Mouse (Mus musculus): Measurements from ENCODE around the gene Nrip1. TPM values are rescaled to one million over a fixed set of nuclear protein-coding genes. Genes with fewer than 3 reads are reported as not detected.
"Not testable (repeated sequence)": the region's sequence is repeated elsewhere in the genome, so short reads cannot be mapped to it uniquely, and the experiment has no call there.

Nrip1 gene
- polyA plus RNA-seq, 1 experiment from 2014 or later = 35.0 TPM

DNA sequence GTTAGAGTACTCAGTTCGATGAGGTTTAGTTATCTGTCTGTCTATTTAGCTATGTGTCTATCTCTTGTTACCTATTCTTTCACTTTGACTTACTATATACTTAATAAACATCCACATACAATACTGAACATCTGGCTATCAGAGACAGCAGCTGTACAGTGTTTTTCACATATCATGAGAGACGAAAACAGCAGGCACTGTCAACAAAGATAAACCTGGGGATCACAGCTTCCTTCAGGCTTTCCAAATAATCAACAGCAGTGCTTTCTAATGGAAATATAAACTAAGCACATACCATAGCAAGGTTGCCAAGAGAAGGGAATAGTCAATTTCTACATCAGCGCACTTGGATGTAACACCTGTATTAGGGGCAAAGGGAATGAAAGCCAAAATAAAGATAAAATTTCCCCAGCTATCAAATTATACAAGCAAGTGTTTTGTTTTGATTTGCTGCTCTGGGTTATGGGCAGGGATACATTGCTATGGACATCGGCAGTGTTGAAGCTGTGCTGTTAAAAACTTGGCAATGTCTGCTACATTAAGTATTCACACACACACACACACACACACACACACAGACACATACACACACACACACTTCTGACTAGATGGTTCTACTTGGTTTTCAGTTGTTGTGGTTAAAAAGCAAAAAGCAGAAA lies 35.2 kb upstream of the Nrip1 start:
- Histone ChIP-seq H3K4me3 (ENCODE audit: low read depth, low read length) (no peak overlapping the region), H3K4me2 (no peak overlapping the region), H3K27ac (ENCODE audit: low read depth, low read length) (no peak overlapping the region), H3K27me3 (replicated peaks; ENCODE audit: control insufficient read depth, insufficient read depth, low read length) (no peaks in the 10 kb centered on the region), H3K9me3 (ENCODE audit: control insufficient read depth, low read length) (no peaks in the 10 kb centered on the region), H3K4me1 (replicated peaks; ENCODE audit: control insufficient read depth, insufficient read depth, low read length) (no peaks in the 10 kb centered on the region), H3K9ac (ENCODE audit: low read depth, low read length) (no peak overlapping the region), H3K36me3 (ENCODE audit: control insufficient read depth, insufficient read depth, low read length) (no peaks in the 10 kb centered on the region)
- 72% methylated on average over 4 of the region's 4 CpGs for WGBS
- DNase-seq (ENCODE audit: low spot score) (no peak), ATAC-seq (replicated peaks; ENCODE audit: low FRiP score) (no peak)

DNA sequence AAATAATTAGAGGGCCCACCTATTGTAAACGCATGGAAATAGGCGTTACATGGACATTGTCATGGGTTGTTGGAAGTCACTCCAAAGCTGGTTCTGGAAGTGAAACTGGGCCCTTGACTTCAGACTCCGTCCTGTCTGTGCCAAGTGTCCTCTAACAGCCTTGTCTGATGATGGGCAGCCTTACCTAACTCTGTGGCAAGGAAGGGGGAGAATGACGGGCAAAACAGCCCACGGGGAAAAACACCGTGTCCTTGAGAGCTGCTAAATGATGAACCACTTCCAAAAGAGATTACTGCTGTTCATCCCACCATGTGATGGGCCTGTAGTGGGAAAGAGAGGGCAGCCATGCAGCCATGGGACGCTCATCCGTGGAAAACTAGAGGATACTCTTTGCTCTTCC lies 34.6 kb upstream of the Nrip1 start:
- Histone ChIP-seq H3K9ac (ENCODE audit: low read depth, low read length) (no peak overlapping the region), H3K27ac (ENCODE audit: low read depth, low read length) (no peak overlapping the region)

DNA sequence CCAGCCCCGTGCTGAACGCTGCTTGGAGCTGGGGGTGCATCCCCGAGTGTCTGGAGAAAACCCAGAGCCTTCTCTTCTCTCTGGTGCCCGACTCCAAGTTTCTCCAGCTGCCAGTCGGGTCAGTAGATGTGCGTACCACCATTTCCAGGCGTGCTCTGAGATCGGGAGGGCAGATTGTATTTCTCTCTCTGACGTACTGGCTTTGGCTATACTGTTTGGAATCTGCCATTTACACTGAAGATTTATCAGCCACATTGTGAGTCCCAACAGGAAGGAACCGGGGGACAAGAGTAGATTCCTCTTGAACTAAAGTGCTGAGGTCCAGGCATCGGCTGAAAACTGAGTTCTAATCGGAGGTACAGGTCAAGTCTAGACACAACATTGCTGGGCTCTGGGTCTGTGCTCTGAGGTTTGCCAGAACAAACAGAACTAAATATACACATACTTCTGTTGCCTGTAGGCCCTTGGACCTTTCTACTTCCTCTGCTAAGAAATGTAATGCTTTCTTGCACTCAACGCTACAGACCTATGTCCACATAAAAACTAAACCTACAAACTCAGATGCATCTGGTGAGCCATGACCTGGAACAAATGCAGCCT lies 33.8 kb upstream of the Nrip1 start:
- H3K9ac ChIP-seq (ENCODE audit: low read depth, low read length) = no peak overlapping the region
- DNase-seq (ENCODE audit: low spot score) (no peak), ATAC-seq (replicated peaks; ENCODE audit: low FRiP score) (no peak; the same call in 1 of the 2 replicates)
- H3K9me3 ChIP-seq (ENCODE audit: control insufficient read depth, low read length) = no peaks in the 10 kb centered on the region
- H3K36me3 ChIP-seq (ENCODE audit: control insufficient read depth, insufficient read depth, low read length) = no peaks in the 10 kb centered on the region
- H3K27ac ChIP-seq (ENCODE audit: low read depth, low read length) = no peak overlapping the region
- no peaks in the 10 kb centered on the region for H3K4me1 ChIP-seq (replicated peaks; ENCODE audit: control insufficient read depth, insufficient read depth, low read length)
- H3K27me3 ChIP-seq (replicated peaks; ENCODE audit: control insufficient read depth, insufficient read depth, low read length) = no peaks in the 10 kb centered on the region
- WGBS = 58% methylated on average over 13 of the region's 13 CpGs
- no peak overlapping the region for H3K4me3 ChIP-seq (ENCODE audit: low read depth, low read length)
- no peak overlapping the region; the same call in 1 of the 2 replicates for H3K4me2 ChIP-seq

More for the DNA sequence above, 34.6 kb upstream of the Nrip1 start:
- no peak for DNase-seq (ENCODE audit: low spot score)
- Histone ChIP-seq H3K36me3 (ENCODE audit: control insufficient read depth, insufficient read depth, low read length) (no peaks in the 10 kb centered on the region), H3K9me3 (ENCODE audit: control insufficient read depth, low read length) (no peaks in the 10 kb centered on the region), H3K4me3 (ENCODE audit: low read depth, low read length) (no peak overlapping the region), H3K4me2 (no peak overlapping the region), H3K27me3 (replicated peaks; ENCODE audit: control insufficient read depth, insufficient read depth, low read length) (no peaks in the 10 kb centered on the region), H3K4me1 (replicated peaks; ENCODE audit: control insufficient read depth, insufficient read depth, low read length) (no peaks in the 10 kb centered on the region)
- 84% methylated on average over 8 of the region's 8 CpGs for WGBS
- no peak for ATAC-seq (replicated peaks; ENCODE audit: low FRiP score)

DNA sequence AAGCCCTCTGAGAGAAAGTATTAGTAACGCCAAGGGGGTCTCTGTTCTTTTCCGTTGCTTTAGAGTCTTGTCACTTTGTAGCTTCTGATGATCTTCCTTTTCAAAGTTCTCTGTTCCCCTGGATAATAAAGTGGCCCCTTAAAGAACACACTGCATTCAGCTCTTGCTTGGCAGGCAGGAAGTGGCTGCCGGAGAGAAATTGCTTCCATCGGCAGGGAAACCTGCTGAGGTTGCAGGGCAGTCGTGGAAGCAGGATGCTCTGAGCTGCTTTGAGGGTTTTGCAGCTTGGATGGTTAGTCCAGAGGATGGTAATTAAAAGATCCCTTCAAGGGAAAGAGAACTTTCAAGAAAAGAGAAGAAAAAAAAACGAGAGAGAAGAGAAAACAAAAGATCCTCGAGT lies 33.3 kb upstream of the Nrip1 start:
- no peak overlapping the region for H3K9ac ChIP-seq (ENCODE audit: low read depth, low read length)
- H3K4me2 ChIP-seq = no peak overlapping the region; the same call in 1 of the 2 replicates
- H3K27me3 ChIP-seq (replicated peaks; ENCODE audit: control insufficient read depth, insufficient read depth, low read length) = no peaks in the 10 kb centered on the region
- no peaks in the 10 kb centered on the region for H3K4me1 ChIP-seq (replicated peaks; ENCODE audit: control insufficient read depth, insufficient read depth, low read length)
- H3K36me3 ChIP-seq (ENCODE audit: control insufficient read depth, insufficient read depth, low read length) = no peaks in the 10 kb centered on the region
- ATAC-seq (replicated peaks; ENCODE audit: low FRiP score) (no peak), DNase-seq (ENCODE audit: low spot score) (no peak)
- 40% methylated on average over 7 of the region's 7 CpGs for WGBS
- no peak overlapping the region for H3K4me3 ChIP-seq (ENCODE audit: low read depth, low read length)
- H3K27ac ChIP-seq (ENCODE audit: low read depth, low read length) = no peak overlapping the region
- no peaks in the 10 kb centered on the region for H3K9me3 ChIP-seq (ENCODE audit: control insufficient read depth, low read length)

DNA sequence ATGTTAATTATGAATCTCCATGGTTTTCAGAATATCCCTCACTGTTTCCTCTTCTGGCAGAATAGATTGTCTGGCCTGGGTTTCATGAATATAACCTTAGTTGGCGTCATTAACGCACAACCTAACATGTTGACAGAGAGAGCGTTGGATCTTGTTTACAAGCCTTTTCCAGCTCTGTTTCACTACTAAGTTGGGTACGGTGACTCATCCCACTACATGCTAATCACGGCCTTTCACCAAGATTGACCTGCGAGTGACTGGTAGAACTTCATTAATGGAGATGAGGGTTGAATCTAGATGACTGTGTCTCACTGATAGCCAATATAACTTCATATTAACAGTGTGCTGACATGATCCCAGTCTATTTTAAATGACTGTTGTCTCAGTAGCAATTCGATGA lies 32.7 kb upstream of the Nrip1 start:
- no peak overlapping the region for H3K9ac ChIP-seq (ENCODE audit: low read depth, low read length)
- H3K4me2 ChIP-seq = no peak overlapping the region
- DNase-seq (ENCODE audit: low spot score) (no peak), ATAC-seq (replicated peaks; ENCODE audit: low FRiP score) (no peak)
- H3K9me3 ChIP-seq (ENCODE audit: control insufficient read depth, low read length) = no peaks in the 10 kb centered on the region
- H3K36me3 ChIP-seq (ENCODE audit: control insufficient read depth, insufficient read depth, low read length) = no peaks in the 10 kb centered on the region
- H3K27ac ChIP-seq (ENCODE audit: low read depth, low read length) = no peak overlapping the region
- no peaks in the 10 kb centered on the region for H3K27me3 ChIP-seq (replicated peaks; ENCODE audit: control insufficient read depth, insufficient read depth, low read length)
- H3K4me1 ChIP-seq (replicated peaks; ENCODE audit: control insufficient read depth, insufficient read depth, low read length) = no peaks in the 10 kb centered on the region
- H3K4me3 ChIP-seq (ENCODE audit: low read depth, low read length) = no peak overlapping the region
- whole genome bisulfite sequencing = 88% methylated on average over 7 of the region's 7 CpGs

DNA sequence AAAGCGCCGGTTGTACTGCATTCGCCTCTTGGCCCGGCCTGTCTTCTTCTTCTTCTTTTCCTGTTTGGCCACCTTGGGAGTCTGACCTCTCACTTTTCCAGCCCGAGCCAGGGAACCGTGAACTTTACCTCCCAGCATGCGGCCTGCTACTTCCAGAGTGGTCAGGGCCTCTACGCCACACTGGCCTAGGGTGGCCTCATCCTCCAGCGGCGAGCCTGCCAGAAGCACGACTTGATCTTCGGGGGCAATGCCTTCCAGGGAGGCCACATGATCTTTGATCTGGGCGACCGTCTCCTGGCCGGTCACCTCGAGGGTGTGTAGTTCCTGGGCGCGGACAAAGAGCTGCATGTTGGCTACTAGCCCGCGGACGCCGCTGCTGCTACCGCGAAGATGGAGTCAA lies 29.7 kb upstream of the Nrip1 start:
- H3K4me2 ChIP-seq; ATAC-seq (replicated peaks; ENCODE audit: low FRiP score); H3K27me3 ChIP-seq (replicated peaks; ENCODE audit: control insufficient read depth, insufficient read depth, low read length): not testable (repeated sequence)

DNA sequence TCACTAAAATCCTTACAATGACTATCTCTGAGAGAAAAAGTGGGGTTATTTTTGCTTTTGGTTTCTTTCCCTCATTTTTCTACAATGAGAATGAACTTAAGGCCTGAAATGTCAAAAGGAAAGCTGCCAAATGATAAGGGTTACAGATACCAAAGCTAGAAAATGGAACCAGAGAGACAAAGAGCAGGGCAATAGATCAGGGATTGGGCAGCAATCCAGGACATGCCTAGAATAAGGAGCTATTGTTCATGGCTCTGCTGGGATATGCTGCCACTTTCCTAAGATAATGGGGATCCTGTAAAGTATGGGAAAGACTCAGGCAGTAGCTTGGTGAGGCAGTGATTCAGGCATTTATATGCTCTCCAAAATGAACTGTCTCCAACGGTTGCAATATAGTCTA lies 22.9 kb upstream of the Nrip1 start:
- whole genome bisulfite sequencing = 65% methylated on average over 1 of the region's 1 CpGs
- DNase-seq (ENCODE audit: low spot score) (no peak), ATAC-seq (replicated peaks; ENCODE audit: low FRiP score) (no peak)
- no peak overlapping the region for H3K4me3 ChIP-seq (ENCODE audit: low read depth, low read length)
- no peaks in the 10 kb centered on the region for H3K4me1 ChIP-seq (replicated peaks; ENCODE audit: control insufficient read depth, insufficient read depth, low read length)
- no peaks in the 10 kb centered on the region for H3K36me3 ChIP-seq (ENCODE audit: control insufficient read depth, insufficient read depth, low read length)
- no peaks in the 10 kb centered on the region for H3K27me3 ChIP-seq (replicated peaks; ENCODE audit: control insufficient read depth, insufficient read depth, low read length)
- H3K9me3 ChIP-seq (ENCODE audit: control insufficient read depth, low read length) = no peaks in the 10 kb centered on the region
- H3K27ac ChIP-seq (ENCODE audit: low read depth, low read length) = no peak overlapping the region
- no peak overlapping the region for H3K9ac ChIP-seq (ENCODE audit: low read depth, low read length)
- no peak overlapping the region for H3K4me2 ChIP-seq

More for the DNA sequence above, 29.7 kb upstream of the Nrip1 start:
- 86% methylated on average over 24 of the region's 24 CpGs for WGBS
- H3K36me3 ChIP-seq (ENCODE audit: control insufficient read depth, insufficient read depth, low read length); H3K4me3 ChIP-seq (ENCODE audit: low read depth, low read length); H3K9me3 ChIP-seq (ENCODE audit: control insufficient read depth, low read length); H3K9ac ChIP-seq (ENCODE audit: low read depth, low read length); H3K4me1 ChIP-seq (replicated peaks; ENCODE audit: control insufficient read depth, insufficient read depth, low read length); DNase-seq (ENCODE audit: low spot score); H3K27ac ChIP-seq (ENCODE audit: low read depth, low read length): not testable (repeated sequence)

DNA sequence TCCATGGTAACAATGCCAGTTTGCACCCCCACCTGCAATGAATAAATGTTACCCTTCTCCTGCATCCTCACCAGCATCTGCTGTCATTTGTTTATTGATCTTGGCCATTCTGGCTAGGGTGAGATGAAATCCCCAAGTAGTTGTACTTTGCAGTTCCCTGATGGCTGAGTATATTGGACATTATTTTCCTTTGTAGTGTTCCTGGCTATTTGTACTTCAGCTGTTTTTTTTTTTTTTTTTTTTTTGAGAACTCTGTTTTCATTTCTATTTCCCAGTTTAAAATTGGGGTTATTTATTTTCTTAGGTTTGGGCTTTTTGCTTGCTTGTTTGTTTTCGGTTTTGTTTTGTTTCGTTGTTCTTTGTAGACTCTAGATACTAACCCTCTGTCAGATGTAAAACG lies 19.6 kb upstream of the Nrip1 start:
- WGBS = 83% methylated on average over 3 of the region's 3 CpGs
- H3K9me3 ChIP-seq (ENCODE audit: control insufficient read depth, low read length) = no peaks in the 10 kb centered on the region
- no peak overlapping the region for H3K4me3 ChIP-seq (ENCODE audit: low read depth, low read length)
- ATAC-seq (replicated peaks; ENCODE audit: low FRiP score) (no peak), DNase-seq (ENCODE audit: low spot score) (no peak)
- no peaks in the 10 kb centered on the region for H3K36me3 ChIP-seq (ENCODE audit: control insufficient read depth, insufficient read depth, low read length)
- H3K27me3 ChIP-seq (replicated peaks; ENCODE audit: control insufficient read depth, insufficient read depth, low read length) = no peaks in the 10 kb centered on the region
- H3K4me1 ChIP-seq (replicated peaks; ENCODE audit: control insufficient read depth, insufficient read depth, low read length) = no peaks in the 10 kb centered on the region
- no peak overlapping the region for H3K4me2 ChIP-seq
- H3K27ac ChIP-seq (ENCODE audit: low read depth, low read length) = no peak overlapping the region
- H3K9ac ChIP-seq (ENCODE audit: low read depth, low read length) = no peak overlapping the region

DNA sequence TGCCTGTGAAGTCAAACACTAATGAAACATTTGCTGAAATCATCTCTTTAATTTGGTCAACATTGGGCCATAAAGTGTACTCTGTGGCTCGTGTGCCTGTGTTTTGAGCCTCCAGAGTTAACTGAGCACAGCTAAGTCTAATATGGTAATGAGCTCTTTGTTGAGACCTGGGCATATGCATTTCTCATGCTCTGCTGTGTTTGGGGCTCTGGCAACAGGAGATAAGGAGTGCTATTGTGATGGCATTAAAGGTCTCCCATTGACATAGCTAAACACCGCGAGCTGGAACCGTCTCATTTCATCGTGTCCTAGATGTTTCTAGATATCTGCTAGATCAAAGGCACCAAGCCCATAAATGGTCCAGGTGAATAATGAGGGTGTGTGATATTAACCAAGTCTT lies 12.9 kb upstream of the Nrip1 start:
- Histone ChIP-seq H3K4me3 (ENCODE audit: low read depth, low read length) (no peak overlapping the region), H3K9ac (ENCODE audit: low read depth, low read length) (no peak overlapping the region), H3K36me3 (ENCODE audit: control insufficient read depth, insufficient read depth, low read length) (no peaks in the 10 kb centered on the region), H3K4me2 (no peak overlapping the region), H3K9me3 (ENCODE audit: control insufficient read depth, low read length) (no peaks in the 10 kb centered on the region), H3K4me1 (replicated peaks; ENCODE audit: control insufficient read depth, insufficient read depth, low read length) (no peaks in the 10 kb centered on the region), H3K27ac (ENCODE audit: low read depth, low read length) (no peak overlapping the region), H3K27me3 (replicated peaks; ENCODE audit: control insufficient read depth, insufficient read depth, low read length) (no peaks in the 10 kb centered on the region)
- ATAC-seq (replicated peaks; ENCODE audit: low FRiP score) (no peak), DNase-seq (ENCODE audit: low spot score) (no peak)
- 82% methylated on average over 5 of the region's 5 CpGs for WGBS

Data from liver, embryonic 11.5 days (tissue).